Mouse (Mus musculus) G1E (cell line): Measurements from ENCODE around the gene Lcn2. TPM values are rescaled to one million over a fixed set of nuclear protein-coding genes. Genes with fewer than 3 reads are reported as not detected.

Experiments used
- ATAC-seq: 2 replicates; pipeline ENCODE4 v1.8.0; 2016; ENCODE audit warnings: mild to moderate bottlenecking; ENCODE audit not compliant: insufficient number of reproducible peaks, poor library complexity, low FRiP score, severe bottlenecking; ENCODE audit errors: extremely low read depth
- DNase-seq: peaks from one replicate; pipeline ENCODE4 v3.0.0; 2012; ENCODE audit warnings: low spot score
- H3K27me3 ChIP-seq: 2 replicates; pipeline ENCODE4 v1.6.1; 2012; ENCODE audit warnings: mild to moderate bottlenecking, low read length, inconsistent platforms; ENCODE audit not compliant: insufficient read depth
- H3K36me3 ChIP-seq: replicated peaks from 2 replicates; pipeline ENCODE3; 2012; ENCODE audit warnings: mild to moderate bottlenecking, inconsistent platforms
- H3K4me1 ChIP-seq: 2 replicates; pipeline ENCODE4 v1.6.1; 2012; ENCODE audit warnings: low read depth, low read length, inconsistent platforms, mixed read lengths; ENCODE audit not compliant: insufficient read depth
- H3K4me3 ChIP-seq: 2 replicates; pipeline ENCODE4 v1.5.1; 2012; ENCODE audit warnings: low read depth, mild to moderate bottlenecking, inconsistent platforms, low read length, moderate library complexity, mixed read lengths
- H3K9me3 ChIP-seq: replicated peaks from 2 replicates; pipeline ENCODE4 v1.6.1; 2012; ENCODE audit warnings: inconsistent platforms
- CTCF ChIP-seq: IDR thresholded peaks from 2 replicates; pipeline ENCODE4 v1.5.1; 2012; ENCODE audit warnings: low read depth, low read length, inconsistent platforms, mixed read lengths
- GATA1 ChIP-seq: IDR thresholded peaks from 2 replicates; pipeline ENCODE4 v1.6.1; 2012; ENCODE audit warnings: borderline replicate concordance, low read length, inconsistent platforms, mixed read lengths
- GATA2 ChIP-seq: IDR thresholded peaks from 2 replicates; pipeline ENCODE4 v1.6.1; 2012; ENCODE audit warnings: low read depth, low read length, inconsistent platforms, borderline replicate concordance
- POLR2AphosphoS5 ChIP-seq: IDR thresholded peaks from 2 replicates; pipeline ENCODE4 v1.6.1; 2012; ENCODE audit warnings: low read depth, low read length, inconsistent platforms; ENCODE audit not compliant: insufficient replicate concordance
- TAL1 ChIP-seq: conservative IDR thresholded peaks from 2 replicates; pipeline ENCODE4 v1.6.1; 2012; ENCODE audit warnings: low read depth, low read length, inconsistent platforms, mixed read lengths
- polyA plus RNA-seq: library from polyadenylated mRNA; stranded (reverse); fragments of >175 nt; gene quantifications from 2 replicates; pipeline ENCODE4 v1.2.3, GENCODE M21; 2012
- total RNA-seq, 2 experiments: library from RNA; stranded (forward) in 1 of 2; stranded (reverse) in 1 of 2; fragments of 200-1000 nt in 1 of 2; fragments of >200 nt in 1 of 2; fragmentation: Nextera tagmentation in 1 of 2; gene quantifications; 2 replicates each; pipeline ENCODE4 v1.2.3; 2014 to 2017

Gene Lcn2
- total and polyA plus RNA-seq, 3 experiments, result 0.05 TPM; not detected in 2

DNA sequence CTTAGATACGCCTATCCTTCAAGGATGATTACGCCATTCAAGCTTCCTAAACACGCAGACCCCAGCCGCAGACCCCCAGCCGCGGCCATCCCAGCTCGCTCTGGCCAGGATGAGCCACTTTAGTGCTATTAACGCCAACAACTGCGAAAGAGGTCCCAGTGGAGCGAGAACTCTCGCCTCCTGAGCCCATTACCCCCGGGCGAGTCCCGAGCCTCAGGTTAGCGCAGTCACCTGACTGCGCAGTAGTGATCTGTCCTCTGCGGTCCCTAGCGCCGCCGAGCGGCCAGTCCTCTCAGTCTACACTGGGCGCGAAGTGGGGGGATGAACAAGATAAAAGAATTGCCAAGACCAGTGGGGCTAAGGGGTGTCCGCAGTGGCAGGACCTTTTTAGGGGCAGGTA, 26.6 kb downstream of the Lcn2 start:
- Histone ChIP-seq H3K9me3 (no peaks in the 10 kb centered on the region), H3K36me3 (peaks cover 29% of the 10 kb centered on the region), H3K4me1 (peaks cover 46% of the 10 kb centered on the region), H3K4me3 (peak overlapping the region; percentile 72), H3K27me3 (peaks cover 39% of the 10 kb centered on the region)
- peak; percentile 65 for DNase-seq
- ATAC-seq, result no peak
- TF ChIP-seq CTCF (no peak), GATA1 (no peak), GATA2 (no peak), TAL1 (no peak), POLR2AphosphoS5 (no peak)

DNA sequence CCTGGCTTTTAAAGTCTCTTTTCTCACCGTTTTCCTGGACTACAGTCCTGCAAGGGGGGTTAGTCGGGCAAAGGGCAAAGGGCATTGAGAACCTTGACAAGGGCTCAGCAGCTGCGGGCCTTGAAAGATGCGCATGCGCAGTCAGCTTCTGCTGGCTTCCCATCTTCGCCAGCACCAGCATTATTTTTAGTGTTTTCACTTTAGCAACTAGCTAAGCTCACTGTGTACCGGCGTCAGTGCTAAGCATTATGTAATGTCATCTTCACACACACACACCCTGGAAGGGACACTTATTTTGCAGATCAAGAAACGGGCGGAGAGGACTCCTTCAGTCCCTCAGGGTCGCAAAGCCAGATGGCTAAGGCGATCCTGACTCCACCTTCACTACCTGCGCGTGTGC, 27.3 kb downstream of the Lcn2 start:
- Histone ChIP-seq H3K9me3 (no peaks in the 10 kb centered on the region), H3K4me1 (peaks cover 39% of the 10 kb centered on the region), H3K4me3 (peak overlapping the region; percentile 72), H3K36me3 (peaks cover 22% of the 10 kb centered on the region), H3K27me3 (peaks cover 46% of the 10 kb centered on the region)
- TF ChIP-seq CTCF (no peak), GATA2 (no peak), TAL1 (no peak), GATA1 (no peak), POLR2AphosphoS5 (no peak)
- ATAC-seq, result no peak
- peak; percentile 39 for DNase-seq

DNA sequence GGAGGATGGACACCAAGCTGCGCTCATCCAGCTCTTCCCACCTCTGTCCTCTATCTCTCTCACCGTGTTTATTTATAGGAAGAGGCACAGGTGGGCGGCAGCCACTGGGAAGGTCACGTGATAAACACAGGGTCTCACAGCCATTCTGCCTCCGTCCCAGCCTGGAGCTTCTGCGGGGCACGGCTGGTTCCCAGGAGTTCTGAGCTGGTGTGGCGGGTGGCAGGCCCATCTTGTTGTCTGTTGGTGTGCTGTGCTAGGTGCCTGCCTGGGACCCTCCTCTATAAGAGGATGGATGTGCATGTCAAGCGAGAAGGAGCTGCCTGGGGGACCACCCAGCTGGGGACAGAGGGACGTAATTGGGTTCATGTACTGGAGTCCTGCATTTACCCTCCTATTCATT, 29.7 kb downstream of the Lcn2 start:
- TF ChIP-seq POLR2AphosphoS5, result no peak
- TF ChIP-seq GATA2, result no peak
- no peak for TF ChIP-seq CTCF
- TF ChIP-seq GATA1, result no peak
- TF ChIP-seq TAL1, result no peak
- DNase-seq (no peak), ATAC-seq (no peak)
- Histone ChIP-seq H3K36me3 (no peaks in the 10 kb centered on the region), H3K27me3 (peaks cover 46% of the 10 kb centered on the region), H3K4me1 (peaks cover 37% of the 10 kb centered on the region), H3K9me3 (no peaks in the 10 kb centered on the region), H3K4me3 (no peak overlapping the region)

DNA sequence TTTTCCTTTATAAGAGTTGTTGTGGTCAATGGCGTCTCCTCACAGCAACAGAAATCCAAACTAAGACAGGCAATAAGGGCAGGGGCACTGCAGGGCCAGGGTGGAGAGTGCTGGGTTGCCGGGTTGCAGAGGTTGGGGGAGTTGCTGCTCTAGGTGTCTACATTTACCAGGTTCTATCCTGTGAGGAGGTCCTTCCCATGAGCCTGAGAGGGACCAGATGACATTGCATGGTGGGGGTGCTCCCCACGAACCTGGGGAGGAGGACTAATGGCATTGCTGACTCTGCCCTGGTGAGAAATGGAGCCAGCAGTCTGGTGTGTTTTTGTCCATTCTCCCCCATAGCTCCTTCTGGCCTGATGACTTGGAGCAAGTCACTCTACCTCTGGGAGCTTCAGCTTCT, 30.3 kb downstream of the Lcn2 start:
- peaks cover 41% of the 10 kb centered on the region for H3K4me1 ChIP-seq
- TF ChIP-seq GATA2 (no peak), GATA1 (no peak), TAL1 (no peak), POLR2AphosphoS5 (no peak), CTCF (no peak)
- DNase-seq (no peak), ATAC-seq (no peak)
- no peak overlapping the region for H3K4me3 ChIP-seq
- no peaks in the 10 kb centered on the region for H3K36me3 ChIP-seq
- H3K27me3 ChIP-seq, result peaks cover 50% of the 10 kb centered on the region
- H3K9me3 ChIP-seq, result no peaks in the 10 kb centered on the region

DNA sequence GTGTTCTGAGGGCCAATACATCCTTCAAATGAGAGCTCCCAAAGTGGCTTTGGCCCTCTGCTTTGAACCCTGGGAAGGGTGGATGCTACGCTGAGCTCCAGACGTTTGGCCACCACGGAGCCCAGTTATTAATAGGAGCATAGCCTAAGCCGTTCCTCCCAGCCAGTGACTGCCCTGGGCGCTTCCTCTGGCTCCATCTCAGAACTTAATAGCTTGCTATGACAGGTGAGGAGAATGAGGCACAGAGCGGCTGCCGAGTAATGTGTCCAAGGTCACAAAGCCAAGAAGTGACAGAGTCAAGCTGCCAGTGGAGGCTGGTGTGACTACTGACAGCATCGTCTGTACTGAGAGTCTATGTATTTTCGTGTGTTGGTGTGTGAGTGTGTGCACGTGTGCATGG, 31.8 kb downstream of the Lcn2 start:
- ATAC-seq, result no peak

DNA sequence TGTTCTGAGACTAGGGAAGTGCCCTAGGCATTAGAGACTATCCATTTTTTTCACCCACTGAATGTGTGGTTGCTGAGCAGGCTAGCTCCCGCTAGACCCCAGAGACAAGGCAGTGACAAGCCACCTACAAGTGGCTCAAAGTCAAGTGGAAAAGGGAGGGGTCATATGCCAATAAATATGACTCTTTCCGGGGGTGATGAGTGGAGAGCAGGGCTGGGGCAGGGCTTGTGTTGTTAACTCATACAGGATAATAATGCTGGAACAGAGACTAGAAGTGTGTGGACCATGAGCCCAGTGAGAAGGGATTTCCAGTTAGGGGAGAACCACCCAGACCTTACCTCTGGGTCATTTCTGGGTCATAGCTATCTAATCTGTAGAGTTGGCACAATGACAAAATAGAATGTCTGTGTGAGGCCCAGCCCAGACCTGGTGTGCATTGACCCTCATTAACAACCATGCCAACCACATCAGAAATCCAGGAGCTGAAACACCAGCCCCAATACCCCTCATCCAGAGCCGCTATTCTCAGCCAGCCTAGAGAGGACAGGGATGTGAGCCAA, 33.6 kb downstream of the Lcn2 start:
- Histone ChIP-seq H3K4me3 (no peak overlapping the region), H3K9me3 (no peaks in the 10 kb centered on the region), H3K4me1 (peaks cover 34% of the 10 kb centered on the region), H3K27me3 (peaks cover 72% of the 10 kb centered on the region), H3K36me3 (no peaks in the 10 kb centered on the region)
- DNase-seq, result no peak
- no peak for ATAC-seq
- TF ChIP-seq GATA2, result no peak
- no peak for TF ChIP-seq TAL1
- no peak for TF ChIP-seq CTCF
- no peak for TF ChIP-seq GATA1
- TF ChIP-seq POLR2AphosphoS5, result no peak

More for the DNA sequence above, 31.8 kb downstream of the Lcn2 start:
- peaks cover 59% of the 10 kb centered on the region for H3K27me3 ChIP-seq
- no peaks in the 10 kb centered on the region for H3K36me3 ChIP-seq
- TF ChIP-seq GATA2, result no peak
- TF ChIP-seq POLR2AphosphoS5, result no peak
- no peak for TF ChIP-seq CTCF
- TF ChIP-seq GATA1, result no peak
- TF ChIP-seq TAL1, result no peak
- peaks cover 37% of the 10 kb centered on the region for H3K4me1 ChIP-seq
- no peak for DNase-seq
- H3K9me3 ChIP-seq, result no peaks in the 10 kb centered on the region
- H3K4me3 ChIP-seq, result no peak overlapping the region

DNA sequence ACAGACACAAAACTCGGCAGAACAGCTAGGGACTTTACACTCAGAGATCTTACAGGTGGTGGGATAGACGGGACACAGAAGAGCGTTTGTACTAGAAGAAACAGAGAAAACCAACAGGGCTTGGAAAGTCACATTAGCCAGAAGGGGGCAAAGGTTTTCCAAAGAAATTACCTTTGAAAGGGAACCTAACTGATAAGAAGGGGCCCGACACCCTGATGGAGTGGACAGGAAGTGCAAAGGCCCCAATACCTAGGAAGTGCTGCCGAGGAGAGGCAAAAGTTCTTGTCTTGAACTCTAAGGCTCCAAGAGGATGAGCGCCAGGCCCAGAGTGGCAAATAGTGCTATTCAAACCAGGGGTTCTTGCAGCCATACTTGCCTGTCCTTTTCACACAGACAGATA, 34.2 kb downstream of the Lcn2 start:
- Histone ChIP-seq H3K4me1 (peaks cover 38% of the 10 kb centered on the region), H3K27me3 (peaks cover 72% of the 10 kb centered on the region), H3K9me3 (no peaks in the 10 kb centered on the region), H3K4me3 (no peak overlapping the region; the same call in 1 of the 2 replicates), H3K36me3 (no peaks in the 10 kb centered on the region)
- TF ChIP-seq POLR2AphosphoS5, result no peak
- no peak for TF ChIP-seq GATA1
- no peak for TF ChIP-seq GATA2
- TF ChIP-seq CTCF, result no peak
- no peak for TF ChIP-seq TAL1
- no peak for ATAC-seq
- no peak for DNase-seq
